Mouse (Mus musculus) MEL (cell line): ENCODE measurements around the gene Adat2. TPM values are rescaled to one million over a fixed set of nuclear protein-coding genes. Genes with fewer than 3 reads are reported as not detected.

Experiments
- DNase-seq: peaks from one replicate; pipeline ENCODE4 v3.0.0; 2011; ENCODE audit warnings: low read depth, low spot score
- H3K27ac ChIP-seq: 2 replicates; pipeline ENCODE4 v1.5.1; 2012; ENCODE audit warnings: low read depth, mild to moderate bottlenecking, control low read depth, low read length, moderate library complexity; ENCODE audit not compliant: control insufficient read depth
- H3K27me3 ChIP-seq, 2 experiments: fragments of 150-350 bp in 1 of 2; sonication (generic) in 1 of 2; 2 replicates each; pipeline ENCODE4 v1.6.1; 2012; ENCODE audit warnings: low read length in 2 of 2, mild to moderate bottlenecking in 2 of 2, improper control_type of control experiment in 1 of 2, moderate library complexity in 1 of 2; ENCODE audit not compliant: insufficient read depth in 2 of 2, control insufficient read depth in 1 of 2
- H3K36me3 ChIP-seq, 2 experiments: 2 replicates each; pipeline ENCODE4 v1.6.1; 2012 to 2014; ENCODE audit warnings: low read length in 2 of 2, improper control_type of control experiment in 1 of 2, inconsistent platforms in 1 of 2, mild to moderate bottlenecking in 1 of 2; ENCODE audit not compliant: insufficient read depth in 2 of 2, control insufficient read depth in 1 of 2
- H3K4me1 ChIP-seq, 2 experiments: fragments of 150-350 bp in 1 of 2; sonication (generic) in 1 of 2; 2 replicates each; pipeline ENCODE4 v1.6.1; 2012; ENCODE audit warnings: low read length in 2 of 2, improper control_type of control experiment in 1 of 2, mild to moderate bottlenecking in 1 of 2; ENCODE audit not compliant: insufficient read depth in 2 of 2, control insufficient read depth in 1 of 2
- H3K4me3 ChIP-seq, 2 experiments: fragments of 150-350 bp in 1 of 2; sonication (generic) in 1 of 2; 2 replicates each; pipeline ENCODE4 v1.5.1; 2012; ENCODE audit warnings: low read depth in 2 of 2, low read length in 2 of 2, mild to moderate bottlenecking in 2 of 2, moderate library complexity in 2 of 2, control low read depth in 1 of 2, improper control_type of control experiment in 1 of 2; ENCODE audit not compliant: control insufficient read depth in 1 of 2, insufficient read depth in 1 of 2
- H3K79me2 ChIP-seq: 2 replicates; pipeline ENCODE4 v1.6.1; 2012; ENCODE audit warnings: mild to moderate bottlenecking, low read length, moderate library complexity; ENCODE audit not compliant: control insufficient read depth, poor library complexity, insufficient read depth
- H3K9ac ChIP-seq: 2 replicates; pipeline ENCODE4 v1.6.1; 2012; ENCODE audit warnings: low read depth, mild to moderate bottlenecking, control low read depth, low read length, moderate library complexity; ENCODE audit not compliant: control insufficient read depth, poor library complexity, severe bottlenecking
- H3K9me3 ChIP-seq: fragments of 150-350 bp; sonication (generic); replicated peaks from 2 replicates; pipeline ENCODE4 v1.6.1; 2012; ENCODE audit warnings: mild to moderate bottlenecking, low read length, improper control_type of control experiment, moderate library complexity; ENCODE audit not compliant: insufficient read depth
- CHD2 ChIP-seq: IDR thresholded peaks from 2 replicates; pipeline ENCODE4 v1.6.1; 2011; ENCODE audit warnings: low read length, improper control_type of control experiment
- CTCF ChIP-seq, 3 experiments: IDR thresholded peaks in 2 of 3; conservative IDR thresholded peaks in 1 of 3; 2 replicates each; pipeline ENCODE4 v1.5.1; 2011 to 2012; ENCODE audit warnings: low read length in 3 of 3, low read depth in 2 of 3, mild to moderate bottlenecking in 2 of 3, improper control_type of control experiment in 1 of 3, inconsistent platforms in 1 of 3, mixed read lengths in 1 of 3, moderate library complexity in 1 of 3; ENCODE audit not compliant: control insufficient read depth in 1 of 3, insufficient read depth in 1 of 3, poor library complexity in 1 of 3, severe bottlenecking in 1 of 3
- E2F4 ChIP-seq: IDR thresholded peaks from 2 replicates; pipeline ENCODE4 v1.6.1; 2011; ENCODE audit warnings: low read depth, low read length, improper control_type of control experiment, borderline replicate concordance
- ELF1 ChIP-seq: IDR thresholded peaks from 2 replicates; pipeline ENCODE4 v1.6.1; 2014; ENCODE audit warnings: low read depth, mild to moderate bottlenecking, inconsistent platforms, low read length, improper control_type of control experiment, moderate library complexity
- EP300 ChIP-seq, 2 experiments: IDR thresholded peaks; 2 replicates each; pipeline ENCODE4 v1.6.1; 2011; ENCODE audit warnings: improper control_type of control experiment in 2 of 2, low read length in 2 of 2, low read depth in 1 of 2, mild to moderate bottlenecking in 1 of 2
- ETS1 ChIP-seq: IDR thresholded peaks from 2 replicates; pipeline ENCODE4 v1.6.1; 2012; ENCODE audit warnings: low read depth, mild to moderate bottlenecking, inconsistent platforms, low read length, improper control_type of control experiment, moderate library complexity
- JUND ChIP-seq: IDR thresholded peaks from 2 replicates; pipeline ENCODE4 v1.6.1; 2011; ENCODE audit warnings: low read depth, mild to moderate bottlenecking, improper control_type of control experiment, low read length
- KAT2A ChIP-seq: conservative IDR thresholded peaks from 2 replicates; pipeline ENCODE4 v1.6.1; 2012; ENCODE audit warnings: low read depth, low read length, improper control_type of control experiment, inconsistent platforms
- MAFK ChIP-seq: IDR thresholded peaks from 2 replicates; pipeline ENCODE4 v1.6.1; 2011; ENCODE audit warnings: low read depth, mild to moderate bottlenecking, low read length, improper control_type of control experiment, borderline replicate concordance
- MAZ ChIP-seq: IDR thresholded peaks from 2 replicates; pipeline ENCODE4 v1.6.1; 2012; ENCODE audit warnings: low read depth, mild to moderate bottlenecking, inconsistent platforms, low read length, improper control_type of control experiment
- MYB ChIP-seq: IDR thresholded peaks from 2 replicates; pipeline ENCODE4 v1.6.1; 2011; ENCODE audit warnings: mild to moderate bottlenecking, low read depth, low read length, improper control_type of control experiment
- MYC ChIP-seq: IDR thresholded peaks from 2 replicates; pipeline ENCODE4 v1.6.1; 2011; ENCODE audit warnings: low read depth, mild to moderate bottlenecking, low read length, improper control_type of control experiment, moderate library complexity
- NRF1 ChIP-seq: IDR thresholded peaks from 2 replicates; pipeline ENCODE4 v1.6.1; 2014; ENCODE audit warnings: low read depth, mild to moderate bottlenecking, inconsistent platforms, low read length, improper control_type of control experiment, moderate library complexity; ENCODE audit not compliant: poor library complexity, insufficient read depth, severe bottlenecking
- POLR2AphosphoS5 ChIP-seq: IDR thresholded peaks from 2 replicates; pipeline ENCODE4 v1.6.1; 2012; ENCODE audit warnings: low read depth, borderline replicate concordance, mild to moderate bottlenecking, inconsistent platforms, low read length, moderate library complexity, mixed read lengths
- RAD21 ChIP-seq: IDR thresholded peaks from 2 replicates; pipeline ENCODE4 v1.6.1; 2011; ENCODE audit warnings: mild to moderate bottlenecking, low read depth, low read length, improper control_type of control experiment
- SIN3A ChIP-seq: IDR thresholded peaks from 2 replicates; pipeline ENCODE4 v1.6.1; 2012; ENCODE audit warnings: low read length, improper control_type of control experiment, inconsistent platforms
- TAL1 ChIP-seq: IDR thresholded peaks from 2 replicates; pipeline ENCODE4 v1.6.1; 2012; ENCODE audit warnings: mild to moderate bottlenecking, inconsistent platforms, low read length, moderate library complexity, mixed read lengths
- TBP ChIP-seq: IDR thresholded peaks from 2 replicates; pipeline ENCODE4 v1.8.0; 2011; ENCODE audit warnings: low read depth, low read length, improper control_type of control experiment
- UBTF ChIP-seq: IDR thresholded peaks from 2 replicates; pipeline ENCODE4 v1.6.1; 2012; ENCODE audit warnings: low read depth, mild to moderate bottlenecking, inconsistent platforms, low read length, improper control_type of control experiment, moderate library complexity, borderline replicate concordance; ENCODE audit not compliant: insufficient read depth
- USF1 ChIP-seq: IDR thresholded peaks from 2 replicates; pipeline ENCODE4 v1.6.1; 2014; ENCODE audit warnings: low read depth, mild to moderate bottlenecking, inconsistent platforms, low read length, improper control_type of control experiment, moderate library complexity
- USF2 ChIP-seq, 2 experiments: IDR thresholded peaks; 2 replicates each; pipeline ENCODE4 v1.6.1; 2011 to 2012; ENCODE audit warnings: improper control_type of control experiment in 2 of 2, low read length in 2 of 2, borderline replicate concordance in 1 of 2, inconsistent platforms in 1 of 2, low read depth in 1 of 2, mild to moderate bottlenecking in 1 of 2; ENCODE audit not compliant: insufficient read depth in 1 of 2
- ZMIZ1 ChIP-seq: IDR thresholded peaks from 2 replicates; pipeline ENCODE4 v1.6.1; 2012; ENCODE audit warnings: low read depth, mild to moderate bottlenecking, inconsistent platforms, low read length, improper control_type of control experiment, moderate library complexity
- ZNF384 ChIP-seq: IDR thresholded peaks from 2 replicates; pipeline ENCODE4 v1.6.1; 2012; ENCODE audit warnings: low read depth, mild to moderate bottlenecking, inconsistent platforms, low read length, improper control_type of control experiment
- polyA plus RNA-seq, 2 experiments: library from polyadenylated mRNA; stranded (reverse) in 1 of 2; unstranded in 1 of 2; fragments of >175 nt in 1 of 2; fragments of >200 nt in 1 of 2; gene quantifications; 2 replicates each; pipeline versions ENCODE4 v1.2.1 to v1.2.4; 2012; ENCODE audit warnings: low replicate concordance in 2 of 2, low read depth in 1 of 2; ENCODE audit not compliant: insufficient read length in 2 of 2, insufficient read depth in 1 of 2, missing spikeins in 1 of 2
- total RNA-seq: library from RNA; depleted of rRNA; stranded (reverse); fragments of 300-350 nt; gene quantifications from 2 replicates; pipeline ENCODE4 v1.2.3, GENCODE M21; 2012

Gene Adat2
- total and polyA plus RNA-seq, 3 experiments = 14.7 to 21.3 TPM; not detected in 1

DNA sequence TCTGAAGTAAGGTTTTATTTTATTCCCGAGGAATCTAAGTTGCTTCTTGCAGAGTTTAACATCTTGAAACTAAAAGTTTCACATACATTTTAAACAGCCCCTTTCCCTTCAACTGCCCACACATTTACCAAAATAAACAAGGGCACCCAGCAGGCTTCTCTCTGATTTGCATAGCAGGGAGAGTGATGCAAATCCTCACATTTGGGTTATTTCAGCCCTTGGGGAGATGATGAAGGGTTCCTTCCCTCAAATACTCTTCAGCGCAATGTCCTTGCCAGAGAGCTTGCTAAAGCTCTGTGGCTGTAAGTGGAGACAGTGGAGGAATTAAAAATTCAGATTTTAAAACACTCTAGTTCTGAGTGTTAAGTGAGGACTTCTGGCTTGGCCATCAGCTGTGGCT lies 35.2 kb downstream of the Adat2 start:
- no peak for DNase-seq
- Histone ChIP-seq H3K36me3 (no peaks in the 10 kb centered on the region), H3K4me1 (no peaks in the 10 kb centered on the region), H3K4me3 (no peak overlapping the region), H3K9ac (no peak overlapping the region), H3K27me3 (no peaks in the 10 kb centered on the region; a peak in 1 of 4 replicates), H3K9me3 (no peaks in the 10 kb centered on the region), H3K27ac (no peak overlapping the region), H3K79me2 (no peaks in the 10 kb centered on the region)
- TF ChIP-seq USF1 = no peak
- no peak for TF ChIP-seq MAFK
- TF ChIP-seq JUND = no peak
- TF ChIP-seq MAZ = no peak
- no peak for TF ChIP-seq CHD2
- TF ChIP-seq POLR2AphosphoS5 = no peak
- no peak for TF ChIP-seq TBP
- TF ChIP-seq CTCF (IDR thresholded peaks at IDR 0.05 in 2 of 3, conservative IDR thresholded peaks at IDR 0.05 in 1 of 3; ENCODE audit: control insufficient read depth in 1 of 3, insufficient read depth in 1 of 3, low read depth in 2 of 3, low read length in 3 of 3, poor library complexity in 1 of 3, severe bottlenecking in 1 of 3) = no peak
- no peak for TF ChIP-seq MYC
- no peak for TF ChIP-seq ZNF384
- TF ChIP-seq ETS1 = no peak

DNA sequence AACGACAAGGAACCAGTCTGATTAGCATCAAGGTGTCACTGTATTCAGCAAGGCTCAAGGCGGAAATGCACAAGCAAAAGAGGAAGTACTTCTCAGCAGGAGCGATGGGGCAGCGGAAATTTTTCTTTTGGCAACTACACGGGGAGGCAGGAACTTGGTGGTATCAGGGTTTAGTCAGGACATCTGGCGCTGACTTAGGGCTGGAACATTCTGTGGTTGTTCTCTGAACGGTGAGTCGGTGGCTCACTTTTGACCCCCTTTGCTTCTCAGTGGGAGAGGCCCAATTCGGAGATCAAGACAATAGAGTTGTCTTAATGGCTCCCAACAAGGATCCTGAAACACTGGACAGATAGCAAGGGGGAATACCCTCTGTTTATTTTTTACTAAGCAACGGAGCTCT lies 39.5 kb downstream of the Adat2 start:
- no peaks in the 10 kb centered on the region; a peak in 1 of 4 replicates for H3K27me3 ChIP-seq
- no peak for DNase-seq
- H3K27ac ChIP-seq = no peak overlapping the region
- H3K4me3 ChIP-seq = no peak overlapping the region
- H3K9ac ChIP-seq = no peak overlapping the region
- no peaks in the 10 kb centered on the region for H3K4me1 ChIP-seq
- TF ChIP-seq E2F4 = no peak
- no peak for TF ChIP-seq MYB
- TF ChIP-seq SIN3A = no peak
- no peak for TF ChIP-seq TAL1
- TF ChIP-seq NRF1 = no peak
- no peaks in the 10 kb centered on the region for H3K9me3 ChIP-seq
- H3K79me2 ChIP-seq = no peaks in the 10 kb centered on the region
- no peaks in the 10 kb centered on the region for H3K36me3 ChIP-seq

DNA sequence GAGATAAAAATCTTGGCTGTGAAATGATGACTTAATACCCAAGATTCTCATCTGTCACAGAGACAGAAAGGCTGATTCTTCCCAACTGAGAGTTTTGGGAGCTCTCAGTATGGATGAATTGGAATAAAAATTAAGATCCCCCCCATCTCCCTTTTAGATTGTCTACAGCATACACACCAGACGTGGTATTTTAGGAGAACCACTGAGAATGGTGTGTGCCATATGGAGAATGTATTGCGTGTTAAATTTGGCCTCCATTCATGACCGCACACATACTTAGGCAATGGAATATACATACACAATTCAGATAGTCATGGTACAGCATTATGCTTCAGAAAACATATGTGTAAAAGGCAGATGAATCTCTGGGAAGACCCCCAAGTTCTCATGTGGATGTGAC lies 40.8 kb downstream of the Adat2 start:
- Histone ChIP-seq H3K9ac (no peak overlapping the region), H3K27me3 (no peaks in the 10 kb centered on the region; a peak in 1 of 4 replicates)

More for the DNA sequence above, 40.8 kb downstream of the Adat2 start:
- Histone ChIP-seq H3K4me3 (no peak overlapping the region), H3K4me1 (no peaks in the 10 kb centered on the region), H3K27ac (no peak overlapping the region), H3K36me3 (no peaks in the 10 kb centered on the region), H3K79me2 (no peaks in the 10 kb centered on the region), H3K9me3 (no peaks in the 10 kb centered on the region)
- DNase-seq = no peak
- no peak for TF ChIP-seq KAT2A
- no peak for TF ChIP-seq EP300 (IDR thresholded peaks at IDR 0.05; ENCODE audit: low read depth in 1 of 2, low read length in 2 of 2)
- no peak for TF ChIP-seq USF2 (IDR thresholded peaks at IDR 0.05; ENCODE audit: borderline replicate concordance in 1 of 2, insufficient read depth in 1 of 2, low read depth in 1 of 2, low read length in 2 of 2)
- TF ChIP-seq E2F4 = no peak
- no peak for TF ChIP-seq RAD21
- no peak for TF ChIP-seq JUND
- TF ChIP-seq ZMIZ1 = no peak
- no peak for TF ChIP-seq MYB
- no peak for TF ChIP-seq ELF1
- no peak for TF ChIP-seq SIN3A
- TF ChIP-seq POLR2AphosphoS5 = no peak
- TF ChIP-seq MAFK = no peak
- TF ChIP-seq TBP = no peak
- no peak for TF ChIP-seq UBTF
